Mouse (Mus musculus) heart, adult 2 months (tissue): ENCODE data around the gene Barx1. TPM values are rescaled to one million over a fixed set of nuclear protein-coding genes. Genes with fewer than 3 reads are reported as not detected.
A peak's percentile ranks its signal among the peaks of the same experiment; 100 is the strongest.

Source experiments
- DNase-seq, 2 experiments: peaks; one replicate each; pipeline ENCODE4 v3.0.0; 2021
- H3K27ac ChIP-seq: fragments of 200-600 bp; 2 replicates; pipeline ENCODE4 v1.8.1; 2022
- H3K27me3 ChIP-seq: fragments of 200-500 bp; 2 replicates; pipeline ENCODE4 v1.6.1; 2012; ENCODE audit warnings: mild to moderate bottlenecking, low read length, inconsistent platforms, mixed read lengths; ENCODE audit not compliant: control insufficient read depth, insufficient read depth
- H3K36me3 ChIP-seq: fragments of 200-500 bp; 2 replicates; pipeline ENCODE4 v1.6.1; 2012; ENCODE audit warnings: low read length, inconsistent platforms; ENCODE audit not compliant: control insufficient read depth, insufficient read depth
- H3K4me1 ChIP-seq: fragments of 200-500 bp; 2 replicates; pipeline ENCODE4 v1.6.1; 2011; ENCODE audit warnings: low read length; ENCODE audit not compliant: control insufficient read depth, insufficient read depth
- H3K4me3 ChIP-seq: fragments of 200-600 bp; 2 replicates; pipeline ENCODE4 v1.8.1; 2022
- H3K79me2 ChIP-seq: fragments of 200-500 bp; replicated peaks from 2 replicates; pipeline ENCODE4 v1.6.1; 2012; ENCODE audit warnings: mild to moderate bottlenecking, inconsistent platforms, low read length, moderate library complexity, mixed read lengths; ENCODE audit not compliant: control insufficient read depth, insufficient read depth
- H3K9ac ChIP-seq: fragments of 200-500 bp; 2 replicates; pipeline ENCODE4 v1.6.1; 2012; ENCODE audit warnings: low read depth, mild to moderate bottlenecking, control low read depth, inconsistent platforms, low read length, mixed read lengths
- CTCF ChIP-seq: fragments of 200-600 bp; IDR thresholded peaks from 2 replicates; pipeline ENCODE4 v1.8.1; 2022; ENCODE audit warnings: antibody characterized with exemption, mild to moderate bottlenecking, moderate library complexity
- EP300 ChIP-seq: fragments of 200-500 bp; IDR thresholded peaks from 2 replicates; pipeline ENCODE4 v1.6.1; 2011; ENCODE audit warnings: low read depth, low read length, control low read depth; ENCODE audit not compliant: insufficient read depth
- POLR2A ChIP-seq: fragments of 200-500 bp; IDR thresholded peaks from 2 replicates; pipeline ENCODE4 v1.6.1; 2011; ENCODE audit warnings: mild to moderate bottlenecking, low read depth, low read length, control low read depth; ENCODE audit not compliant: insufficient read depth
- WGBS: fragments of 180-500 bp; shearing (Covaris S2); methylation state at CpG from one replicate; pipeline ENCODE4 v1.1.7; 2018; 5-methylcytosine and 5-hydroxymethylcytosine counted together
- intact Hi-C: fragments of 180-260 bp; cut with DNase I; formaldehyde crosslinking; loops from one replicate; pipeline ENCODE4 v1.15.1; 2025
- long read RNA-seq: library from polyadenylated mRNA; stranded (forward); transcript quantifications from one replicate; pipeline ENCODE4 v2.0.0, GENCODE M21; 2021
- polyA plus RNA-seq: library from polyadenylated mRNA; depleted of rRNA; stranded (reverse); fragments of >200 nt; gene quantifications from 2 replicates; pipeline ENCODE4 v1.2.3, GENCODE M21; 2012; rRNA removed
- total RNA-seq, 2 experiments: library from RNA; stranded (reverse); gene quantifications; 2 replicates each; pipeline ENCODE4 v1.2.3; 2021

Barx1 gene
- total RNA-seq: not detected
- 0.14 TPM in 1 of 2 replicates, not detected in the other for polyA plus RNA-seq
- long read RNA-seq: 0 reads

DNA sequence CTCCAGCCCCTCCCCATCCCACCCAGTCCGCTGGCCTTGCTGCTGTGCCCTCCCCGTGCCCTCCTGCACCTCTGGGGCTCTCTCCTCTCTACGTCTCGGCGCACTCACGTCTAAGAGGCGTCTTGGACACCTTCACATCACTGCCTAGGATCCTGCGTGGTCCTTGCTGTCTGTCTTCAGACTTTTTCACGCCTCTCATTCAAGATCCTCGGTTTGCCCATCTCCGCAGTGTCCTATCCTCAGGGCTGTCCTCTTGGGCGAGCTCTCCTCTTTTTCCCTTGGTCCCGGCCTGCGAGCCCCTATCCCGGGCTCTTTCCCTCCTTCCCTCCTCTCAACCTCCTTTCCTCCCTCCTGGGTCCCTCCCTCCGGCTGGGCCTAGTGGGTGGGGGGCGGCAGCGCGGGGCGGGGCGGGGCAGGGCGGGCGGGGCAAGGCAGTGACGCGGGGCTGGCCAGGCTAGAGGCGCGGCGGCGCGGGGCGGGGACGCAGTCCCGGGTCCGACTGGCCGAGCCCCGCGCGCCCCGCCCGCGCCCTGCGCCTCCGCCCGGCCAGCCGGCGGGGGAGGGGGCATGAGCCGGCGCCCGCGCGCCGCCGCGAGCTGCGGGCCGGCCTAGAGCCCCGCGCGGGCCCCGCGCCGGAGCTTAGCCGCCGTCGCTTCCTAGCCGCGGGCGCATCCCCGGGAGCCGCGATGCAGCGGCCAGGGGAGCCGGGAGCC, at the start of gene Barx1:
Barx1 (plus strand) TSS at position 568 of the 713 bp plus-strand sequence.
- intact Hi-C loops: no loop called here
- DNase-seq: no peak
- H3K36me3 ChIP-seq: no peaks in the 10 kb centered on the region
- H3K27me3 ChIP-seq: peaks cover 53% of the 10 kb centered on the region
- TF ChIP-seq CTCF (no peak), POLR2A (no peak), EP300 (no peak)
- no peak within 1 kb of the TSS for H3K9ac ChIP-seq
- 1% methylated on average over 73 of the region's 73 CpGs for WGBS
- peaks cover 3% of the 10 kb centered on the region for H3K4me1 ChIP-seq
- H3K4me3 ChIP-seq: no peak within 1 kb of the TSS
- no peak within 1 kb of the TSS for H3K27ac ChIP-seq
- H3K79me2 ChIP-seq: no peaks in the 10 kb centered on the region

DNA sequence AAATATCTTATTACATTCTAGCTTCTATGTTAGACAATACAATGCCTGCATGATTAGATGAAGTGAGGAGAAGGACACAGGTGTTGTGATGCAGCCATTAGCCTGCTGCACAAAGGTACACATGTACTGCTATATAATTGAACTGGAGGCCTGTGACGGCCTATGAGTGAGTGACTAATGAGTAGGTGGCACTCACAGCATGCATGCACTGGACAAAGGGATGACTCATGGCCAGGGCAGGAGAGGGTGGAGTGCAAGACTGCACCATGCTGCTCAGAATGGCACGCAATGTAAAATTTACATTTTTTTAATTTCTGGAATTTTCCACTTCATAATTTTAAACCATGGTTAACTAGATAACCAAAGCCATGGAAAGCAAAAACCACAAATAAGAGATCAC, 48.3 kb upstream of the Barx1 start:
- intact Hi-C loops: no loop called here
- 93% methylated on average over 2 of the region's 2 CpGs for WGBS
- H3K27ac ChIP-seq: no peak overlapping the region

GRCm38 (mm10) chr13:48617774-48618173, 45.0 kb upstream of the Barx1 start:
- DNase-seq: no peak
- H3K79me2 ChIP-seq: peaks cover 2% of the 10 kb centered on the region; the same call in 1 of the 2 replicates
- no peaks in the 10 kb centered on the region for H3K36me3 ChIP-seq
- H3K4me3 ChIP-seq: no peak overlapping the region
- no peak overlapping the region for H3K27ac ChIP-seq
- no peaks in the 10 kb centered on the region for H3K4me1 ChIP-seq
- no peak overlapping the region for H3K9ac ChIP-seq
- no peaks in the 10 kb centered on the region for H3K27me3 ChIP-seq
- intact Hi-C loops: no loop called here
- TF ChIP-seq POLR2A (no peak), EP300 (no peak), CTCF (no peak)

More for the DNA sequence above, 48.3 kb upstream of the Barx1 start:
- Histone ChIP-seq H3K4me1 (no peaks in the 10 kb centered on the region), H3K36me3 (no peaks in the 10 kb centered on the region), H3K9ac (no peak overlapping the region), H3K4me3 (no peak overlapping the region), H3K79me2 (peaks cover 2% of the 10 kb centered on the region; the same call in 1 of the 2 replicates), H3K27me3 (no peaks in the 10 kb centered on the region)
- DNase-seq: no peak
- TF ChIP-seq CTCF (no peak), POLR2A (no peak), EP300 (no peak)

DNA sequence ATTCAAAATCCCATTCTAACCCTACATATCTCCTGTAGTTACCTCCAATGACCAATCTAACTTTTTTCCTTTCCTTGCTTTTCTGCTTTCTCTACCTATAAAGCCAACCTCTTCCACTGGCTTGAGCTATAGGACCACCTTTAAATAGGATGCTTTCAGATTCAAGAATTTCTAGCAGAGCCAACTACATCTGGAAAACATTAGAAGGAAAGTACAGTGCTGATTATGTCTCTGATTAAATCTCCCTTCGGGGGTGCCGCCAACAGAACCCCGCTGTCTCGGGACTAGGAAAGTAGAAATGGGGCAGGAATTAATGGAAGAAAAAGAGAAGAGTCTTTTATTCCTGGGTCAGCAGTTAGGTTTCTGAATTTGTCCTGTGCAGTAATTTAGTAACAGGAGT, 43.9 kb upstream of the Barx1 start:
- Histone ChIP-seq H3K36me3 (no peaks in the 10 kb centered on the region), H3K9ac (no peak overlapping the region), H3K4me1 (no peaks in the 10 kb centered on the region), H3K27me3 (no peaks in the 10 kb centered on the region), H3K27ac (no peak overlapping the region), H3K79me2 (peaks cover 2% of the 10 kb centered on the region; the same call in 1 of the 2 replicates), H3K4me3 (no peak overlapping the region)
- 77% methylated on average over 4 of the region's 4 CpGs for WGBS
- intact Hi-C loops: no loop called here
- TF ChIP-seq POLR2A (no peak), CTCF (no peak), EP300 (no peak)
- no peak for DNase-seq

DNA sequence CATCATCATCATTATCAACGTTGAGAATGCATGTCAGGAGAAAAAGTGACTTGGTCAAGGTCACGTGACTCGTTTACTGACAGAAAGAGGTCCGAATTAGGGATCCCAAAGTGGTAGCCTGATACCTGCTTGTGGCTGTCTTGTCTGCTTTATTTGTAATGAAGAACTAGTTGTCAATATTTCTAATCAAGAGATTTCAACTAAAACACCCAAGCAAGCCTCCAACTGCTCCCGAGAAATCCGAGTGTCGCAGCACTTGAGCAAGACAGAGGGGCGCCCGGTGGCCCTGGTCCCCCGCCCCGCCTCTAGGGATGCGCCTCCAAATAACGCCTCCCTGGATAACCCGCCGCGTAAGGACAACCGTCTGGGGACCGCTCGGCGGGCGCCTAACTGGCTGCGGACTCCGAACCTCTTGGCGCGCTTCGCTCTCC, 37.8 kb upstream of the Barx1 start:
- Histone ChIP-seq H3K79me2 (no peaks in the 10 kb centered on the region), H3K27ac (peak overlapping the region; percentile 96), H3K36me3 (no peaks in the 10 kb centered on the region), H3K4me3 (peak overlapping the region; percentile 84), H3K4me1 (peaks cover 1% of the 10 kb centered on the region; the same call in 1 of the 2 replicates), H3K9ac (peak overlapping the region; percentile 82), H3K27me3 (no peaks in the 10 kb centered on the region)
- intact Hi-C loops: loop anchor here (5.0 kb wide), 1 partner anchor 252 kb away; no protein-coding TSS in a partner anchor
- TF ChIP-seq CTCF (0 out of 2 replicates have a peak, but pooled peaks have one; percentile 1), EP300 (no peak)
- WGBS: 2% methylated on average over 26 of the region's 26 CpGs
- DNase-seq: no peak

GRCm38 (mm10) chr13:48625433-48626184, 37.2 kb upstream of the Barx1 start, which contains the start of gene Ptpdc1:
Gene Ptpdc1 (minus strand): TSS chr13:48625664.
- Histone ChIP-seq H3K27me3 (no peaks in the 10 kb centered on the region), H3K79me2 (no peaks in the 10 kb centered on the region), H3K36me3 (no peaks in the 10 kb centered on the region), H3K4me3 (peak within 1 kb of the TSS; percentile 84), H3K9ac (peak within 1 kb of the TSS; percentile 82), H3K4me1 (peaks cover 1% of the 10 kb centered on the region; the same call in 1 of the 2 replicates), H3K27ac (peak within 1 kb of the TSS; percentile 96)
- peak; percentile 99 for DNase-seq
- intact Hi-C loops: loop anchor here (5.0 kb wide), 1 partner anchor 252 kb away; no protein-coding TSS in a partner anchor
- 1% methylated on average over 67 of the region's 76 CpGs for WGBS
- no peak for TF ChIP-seq EP300
- no peak for TF ChIP-seq POLR2A
- no peak for TF ChIP-seq CTCF
